ENCODE assay signal across 7 mouse cellular contexts in genomic region chr10:78322806-78323205, GRCm38 (mm10). TPM values are rescaled to one million over a fixed set of nuclear protein-coding genes. Genes with fewer than 3 reads are reported as not detected.
DNase-seq lines count a peak whose midpoint lies in the region; ATAC-seq lines count a peak whose summit lies in the region.

No protein-coding gene starts in this region.

- H3K9me3 ChIP-seq in hindbrain, embryonic 11.5 days (ENCODE audit: control insufficient read depth, low read length), result no peaks in the 10 kb centered on the region
- no peaks in the 10 kb centered on the region for H3K9me3 ChIP-seq in hindbrain, embryonic 14.5 days (ENCODE audit: control insufficient read depth, low read length)

- H3K27me3 ChIP-seq in hindbrain, embryonic 11.5 days (ENCODE audit: control insufficient read depth, insufficient read depth, low read length), result no peaks in the 10 kb centered on the region
- no peaks in the 10 kb centered on the region for H3K27me3 ChIP-seq in hindbrain, embryonic 14.5 days (ENCODE audit: control insufficient read depth, insufficient read depth, low read length)

- H3K4me3 ChIP-seq in hindbrain, embryonic 11.5 days (ENCODE audit: low read depth, low read length), result no peak overlapping the region
- no peak overlapping the region for H3K4me3 ChIP-seq in hindbrain, embryonic 14.5 days (replicated peaks; ENCODE audit: low read length)

- ATAC-seq in hindbrain, embryonic 11.5 days (ENCODE audit: low FRiP score), result no peak
- ATAC-seq in hindbrain, embryonic 14.5 days (ENCODE audit: low FRiP score), result no peak

- no peaks in the 10 kb centered on the region for H3K4me1 ChIP-seq in hindbrain, embryonic 11.5 days (replicated peaks; ENCODE audit: control insufficient read depth, insufficient read depth, low read length)
- no peaks in the 10 kb centered on the region for H3K4me1 ChIP-seq in hindbrain, embryonic 14.5 days (replicated peaks; ENCODE audit: control insufficient read depth, insufficient read depth, low read length)

- peak; percentile 15 for DNase-seq in hindbrain, embryonic 11.5 days (ENCODE audit: low spot score)
- no peak for DNase-seq in hindbrain, embryonic 14.5 days (ENCODE audit: low spot score)
- DNase-seq in ES-CJ7 (ENCODE audit: low read depth, low spot score), result peak; percentile 15
- DNase-seq in adrenal gland, postnatal 25 days, result peak; percentile 52
- peak; percentile 61 to 84 for DNase-seq in kidney, postnatal 36 days
- DNase-seq in left cerebral cortex, postnatal 4 days, result no peak
- DNase-seq in left cerebral cortex, postnatal 14 days (ENCODE audit: low spot score in 2 of 2), result no peak

- H3K9ac ChIP-seq in hindbrain, embryonic 11.5 days (ENCODE audit: low read depth, low read length), result no peak overlapping the region
- H3K9ac ChIP-seq in hindbrain, embryonic 14.5 days, result no peak overlapping the region

- no peak overlapping the region for H3K27ac ChIP-seq in hindbrain, embryonic 11.5 days (ENCODE audit: low read depth, low read length)
- no peak overlapping the region for H3K27ac ChIP-seq in hindbrain, embryonic 14.5 days

- intact Hi-C loops in left cerebral cortex, postnatal 4 days (cut with DNase I), result no loop called here
- intact Hi-C loops in left cerebral cortex, postnatal 14 days (cut with DNase I), result no loop called here

- WGBS in hindbrain, embryonic 11.5 days, result no CpG with 5 or more reads among the region's 1 CpGs
- no CpG with 5 or more reads among the region's 1 CpGs for WGBS in hindbrain, embryonic 14.5 days

- H3K4me2 ChIP-seq in hindbrain, embryonic 11.5 days (replicated peaks; ENCODE audit: low read depth, low read length), result no peak overlapping the region
- H3K4me2 ChIP-seq in hindbrain, embryonic 14.5 days (replicated peaks), result no peak overlapping the region

- H3K36me3 ChIP-seq in hindbrain, embryonic 11.5 days (ENCODE audit: control insufficient read depth, insufficient read depth, low read length), result no peaks in the 10 kb centered on the region
- peaks cover 17% of the 10 kb centered on the region for H3K36me3 ChIP-seq in hindbrain, embryonic 14.5 days (replicated peaks; ENCODE audit: control insufficient read depth, insufficient read depth)

RNA-seq across cellular contexts. Expression of gene Agpat3, which starts 29.5 kb away (rescaled TPM):
- 44.1 and 46.0 TPM in 2 replicates for polyA plus RNA-seq in hindbrain, embryonic 11.5 days (2014; fragmentation: Nextera tagmentation; extraction: Ambion mirVana)
- 80.3 and 81.5 TPM in 2 replicates for polyA plus RNA-seq in hindbrain, embryonic 14.5 days (2014; fragmentation: Nextera tagmentation; extraction: Ambion mirVana)
- 334 and 362 TPM in 2 replicates for total RNA-seq in adrenal gland, postnatal 25 days (2021)
- total RNA-seq in left cerebral cortex, postnatal 4 days (2021), result 100 to 1,000 TPM; 169 to 181 TPM
- total RNA-seq in left cerebral cortex, postnatal 14 days (2021), result 100 to 1,000 TPM; 290 to 296 TPM

Comparison
In these comparisons a context has a peak if more than half of its experiments do, and no peak if none do; other contexts are left out.
1. DNase-seq: peak in hindbrain, embryonic 11.5 days (single experiment), ES-CJ7 (single experiment), adrenal gland, postnatal 25 days (single experiment) and kidney, postnatal 36 days (2 of 2); none in hindbrain, embryonic 14.5 days (single experiment), left cerebral cortex, postnatal 4 days (single experiment) and left cerebral cortex, postnatal 14 days (0 of 2).